Mouse (Mus musculus) kidney, adult 18-20 months (tissue): ENCODE results near the gene 1700018B08Rik.

Source experiments
- DNase-seq: peaks from one replicate; pipeline ENCODE4 v3.0.0; 2021

1700018B08Rik gene

GRCm38 (mm10) chr8:121544276-121544785, at the start of gene 1700018B08Rik:
1700018B08Rik (minus strand) TSS chr8:121544320.
- no peak for DNase-seq

DNA sequence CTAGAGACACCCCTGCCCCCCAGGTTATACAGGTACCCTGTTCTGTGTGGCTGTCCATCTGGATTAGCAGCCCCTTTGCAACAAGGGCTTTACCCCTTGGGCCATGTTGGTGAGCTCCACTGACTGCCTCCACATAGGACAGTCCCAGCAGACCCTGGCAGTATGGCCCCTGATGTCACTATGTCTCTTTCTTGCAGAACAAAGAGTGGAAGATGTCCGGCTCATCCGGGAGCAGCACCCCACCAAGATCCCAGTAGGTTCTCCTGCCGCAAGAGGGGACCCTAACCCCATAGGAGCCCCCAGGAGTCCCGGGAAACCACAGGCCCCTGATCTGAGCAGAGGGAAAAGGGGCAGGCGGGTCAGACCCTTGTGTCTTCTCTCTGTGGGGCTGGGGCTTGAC, 49.2 kb upstream of the 1700018B08Rik start:
- no peak for DNase-seq

DNA sequence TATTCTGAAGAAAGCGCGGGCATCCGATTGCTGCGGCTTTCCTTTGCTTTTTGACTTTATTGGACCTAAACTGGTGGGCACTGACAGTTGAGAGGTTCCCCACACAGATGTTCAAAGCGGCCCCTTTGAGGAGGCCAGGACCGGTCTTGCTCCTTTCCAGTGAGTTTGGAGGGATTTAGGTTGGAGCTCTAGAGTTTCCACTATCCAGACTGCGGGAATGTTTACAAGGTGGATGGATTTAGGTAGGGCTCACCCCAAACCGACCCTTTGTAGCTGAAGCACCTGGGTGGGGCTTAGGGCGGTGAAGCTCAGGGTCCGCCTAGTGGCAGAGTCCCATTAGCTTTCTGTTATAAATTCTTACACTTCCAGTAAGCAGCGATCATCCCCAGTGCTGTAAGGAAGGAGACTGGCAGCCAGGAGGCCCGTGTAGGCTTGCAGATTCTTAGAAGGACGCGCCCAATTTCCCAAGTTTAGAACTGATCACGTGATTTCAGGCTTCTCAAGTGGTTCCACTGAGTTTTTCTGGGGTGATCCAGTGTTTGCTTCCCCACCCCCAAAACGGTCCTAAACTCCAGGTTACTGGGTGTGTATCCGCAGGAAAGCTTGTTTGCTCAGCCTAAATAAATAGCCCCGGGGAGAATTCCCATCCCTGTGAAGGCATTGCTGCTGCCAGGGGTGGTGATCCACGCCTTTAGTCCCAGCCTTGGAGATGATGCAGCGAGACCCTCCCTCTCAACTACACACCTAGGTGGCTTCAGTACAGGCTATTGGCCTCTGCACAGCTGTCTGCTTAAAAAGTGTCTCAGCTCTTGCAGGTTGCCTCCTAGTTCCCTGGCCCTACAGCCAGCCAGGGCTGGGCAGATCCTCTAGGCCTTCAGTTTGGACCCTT, 47.3 kb upstream of the 1700018B08Rik start:
- DNase-seq: peak; percentile 56

DNA sequence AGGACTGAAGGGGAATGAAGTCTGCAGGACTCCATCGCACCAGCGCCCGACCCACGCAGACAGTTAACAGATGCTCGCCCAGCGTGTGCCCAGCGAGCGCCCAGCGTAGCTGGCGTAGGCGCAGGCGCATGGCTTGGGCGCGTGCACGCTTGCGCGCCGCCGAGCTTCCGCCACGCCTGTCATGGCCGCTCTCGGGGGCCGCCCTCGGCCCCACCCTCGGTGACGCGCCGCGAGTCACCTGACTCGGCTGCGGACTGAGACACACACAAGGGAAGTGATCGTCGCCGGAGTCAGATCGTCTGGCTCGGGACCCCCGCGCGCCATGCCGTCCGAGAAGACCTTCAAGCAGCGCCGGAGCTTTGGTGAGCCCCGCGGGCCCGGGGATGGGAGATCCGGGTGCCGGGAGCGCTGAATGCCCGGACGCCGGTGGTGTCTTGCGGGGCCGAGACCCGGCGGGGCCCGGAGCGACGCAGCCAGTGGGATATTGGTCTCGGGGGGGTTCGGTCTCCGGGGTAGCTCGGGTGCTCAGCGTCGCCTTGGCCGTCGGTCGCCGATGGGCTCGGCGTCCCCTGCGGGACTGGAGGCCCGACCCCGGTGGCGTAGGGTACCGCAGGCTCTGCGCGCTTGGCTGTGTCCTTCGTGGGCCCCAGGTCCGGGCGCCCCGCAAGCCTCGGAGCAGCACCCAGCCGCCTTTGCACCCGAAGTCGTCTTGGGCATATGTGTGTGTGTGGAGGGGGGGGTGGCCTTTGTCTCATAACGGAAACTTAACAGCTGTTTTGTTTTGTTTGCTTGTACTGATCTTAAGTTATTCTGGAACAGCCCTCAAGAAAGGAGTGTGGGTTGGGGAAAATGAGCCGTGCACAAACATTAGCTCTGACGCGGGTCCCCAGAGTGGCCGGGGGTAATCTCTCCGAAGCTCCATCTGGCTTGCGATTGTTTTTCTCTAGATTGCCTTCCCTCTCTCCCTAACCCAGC, 46.4 kb upstream of the 1700018B08Rik start, which contains the start of gene Map1lc3b:
TSS of gene Map1lc3b (plus strand) at position 159 of the 975 bp plus-strand sequence.
- peak; percentile 97 for DNase-seq

- no peak for DNase-seq
These were observed 45.1 kb upstream of the 1700018B08Rik start for GRCm38 (mm10) chr8:121589205-121589726.

DNA sequence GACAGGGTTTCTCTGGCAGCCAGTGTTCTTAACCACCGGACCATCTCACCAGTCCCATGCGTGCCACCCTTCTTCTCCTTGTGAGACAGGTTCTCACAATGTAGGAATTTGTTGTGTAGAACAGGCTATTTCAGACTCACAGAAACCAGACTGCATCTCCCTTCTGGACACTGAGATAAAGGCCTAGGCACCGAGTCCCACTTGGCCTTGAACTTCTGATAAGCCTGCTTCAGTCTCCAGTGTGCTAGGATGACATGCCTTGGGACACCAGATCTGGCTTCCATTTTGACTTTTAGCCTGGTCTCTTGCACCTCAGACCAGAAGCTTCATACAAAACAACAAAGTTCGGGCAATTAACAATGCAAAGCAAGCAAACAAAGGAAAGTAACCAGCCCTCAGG, 44.6 kb upstream of the 1700018B08Rik start:
- no peak for DNase-seq

DNA sequence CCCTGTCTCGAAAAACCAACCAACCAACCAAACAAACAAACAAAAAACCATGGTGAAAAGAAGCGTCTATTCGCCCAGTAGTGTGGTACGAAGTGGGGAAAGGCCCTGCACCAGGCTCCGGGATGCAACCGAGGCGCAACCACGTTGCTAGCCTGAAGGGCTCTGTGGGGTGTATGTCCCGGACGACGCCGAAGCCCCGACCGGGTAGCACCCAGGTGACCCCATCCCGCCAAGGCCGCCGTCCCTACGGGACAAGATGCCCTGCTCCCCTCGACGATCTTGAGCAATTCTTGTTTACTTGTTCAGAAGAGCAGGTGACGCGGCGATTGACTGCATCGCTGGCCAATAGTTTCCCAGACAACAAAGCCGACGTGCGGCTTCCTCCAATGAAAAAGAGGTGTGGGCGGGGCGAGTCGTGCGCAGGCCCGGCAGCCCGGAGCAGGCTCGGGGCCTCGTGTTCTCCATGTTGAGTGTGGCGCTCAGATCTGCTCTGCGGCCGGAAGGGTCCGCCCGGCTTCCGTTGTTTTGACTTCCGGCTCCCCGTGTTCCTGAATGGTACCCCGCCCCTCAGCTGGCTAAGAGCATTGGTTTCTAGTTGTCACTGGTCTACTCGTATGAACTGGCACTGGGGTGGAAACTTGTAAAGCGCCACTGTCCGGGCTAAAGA, 41.2 kb upstream of the 1700018B08Rik start:
- peak; percentile 100 for DNase-seq

GRCm38 (mm10) chr8:121584730-121585129, 40.6 kb upstream of the 1700018B08Rik start:
- no peak for DNase-seq

- no peak for DNase-seq
These were observed 39.5 kb upstream of the 1700018B08Rik start for GRCm38 (mm10) chr8:121583653-121584052.

- no peak for DNase-seq
These were observed 36.3 kb upstream of the 1700018B08Rik start for GRCm38 (mm10) chr8:121580465-121580864.

DNA sequence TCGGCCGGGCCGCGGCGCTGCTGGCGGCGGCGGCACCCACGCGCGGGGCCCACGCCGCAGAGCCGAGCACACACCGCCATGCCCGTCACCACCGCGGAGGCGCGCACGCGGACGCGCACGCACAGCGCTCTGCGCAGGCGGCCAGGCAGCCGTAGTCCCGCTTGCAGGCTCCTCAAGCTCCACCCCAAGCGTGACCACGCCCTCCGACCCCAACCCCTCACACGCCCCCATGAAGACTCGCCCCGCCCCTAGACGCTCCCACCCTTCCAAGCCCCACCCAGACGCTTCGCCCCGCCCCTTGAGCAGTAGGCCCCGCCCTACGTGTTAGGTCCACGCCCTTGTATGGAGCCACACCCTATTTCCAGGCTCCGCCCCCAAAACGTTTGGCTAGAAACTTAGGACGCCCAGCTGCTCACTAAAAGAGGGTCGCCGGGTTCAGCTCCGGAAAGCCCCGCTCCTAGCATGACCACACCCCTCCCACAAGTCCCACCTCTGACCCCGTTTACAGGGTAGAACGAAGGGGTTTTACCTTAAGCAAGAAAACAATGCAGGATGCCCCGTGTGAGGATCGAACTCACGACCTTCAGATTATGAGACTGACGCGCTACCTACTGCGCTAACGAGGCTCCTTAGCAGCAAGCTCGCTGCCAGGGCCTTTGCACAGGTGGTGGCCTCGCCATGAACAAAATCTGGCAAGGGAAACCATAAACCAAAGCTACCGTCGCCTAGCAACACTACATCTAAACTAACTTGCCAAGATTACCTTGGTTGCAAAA, 34.7 kb upstream of the 1700018B08Rik start, which contains the start of gene Fbxo31:
TSS of gene Fbxo31 (minus strand) at position 131 of the 776 bp plus-strand sequence.
- peak; percentile 95 for DNase-seq

- no peak for DNase-seq
These were observed 33.9 kb upstream of the 1700018B08Rik start for GRCm38 (mm10) chr8:121577751-121578675.

GRCm38 (mm10) chr8:121575661-121576060, 31.5 kb upstream of the 1700018B08Rik start:
- no peak for DNase-seq

DNA sequence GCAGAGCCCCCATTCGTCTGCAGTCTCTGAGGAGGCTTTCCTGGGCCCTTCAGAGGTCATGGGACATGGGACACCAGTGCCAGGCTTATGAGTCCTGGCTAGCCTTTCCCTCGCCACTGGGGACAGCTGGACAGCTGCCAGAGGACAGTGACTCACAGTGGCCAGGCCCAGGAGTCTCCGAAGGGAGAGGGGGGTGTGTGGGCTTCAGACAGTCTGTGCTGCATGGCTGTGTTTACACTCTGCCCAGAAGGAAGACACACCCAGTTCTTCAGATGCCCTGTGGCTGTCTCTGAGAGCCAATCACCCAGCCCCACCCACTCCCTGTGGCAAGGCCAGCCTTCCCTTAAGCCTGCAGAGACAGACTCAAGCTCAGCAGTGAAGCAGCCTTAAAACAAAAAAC, 29.2 kb upstream of the 1700018B08Rik start:
- DNase-seq: peak; percentile 33

DNA sequence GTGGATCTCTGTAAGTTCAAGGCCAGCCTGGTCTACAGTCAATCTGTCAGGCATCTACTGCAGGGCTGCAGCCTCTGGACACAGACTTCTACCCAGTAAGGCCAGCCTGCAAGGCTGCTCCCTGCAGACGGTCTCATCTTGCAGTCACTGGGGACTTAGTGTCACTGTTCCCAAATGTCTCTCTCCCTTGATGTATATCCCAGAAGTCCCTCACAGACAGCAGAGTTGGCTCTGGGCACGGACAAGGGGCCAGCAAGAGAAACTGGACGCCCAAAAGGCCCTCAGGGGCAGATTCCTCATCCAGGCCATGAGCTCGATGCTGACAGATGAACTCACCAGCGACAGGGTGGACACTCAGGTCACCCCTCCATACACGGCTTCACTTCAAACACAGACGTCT, 28.0 kb upstream of the 1700018B08Rik start:
- DNase-seq: no peak

DNA sequence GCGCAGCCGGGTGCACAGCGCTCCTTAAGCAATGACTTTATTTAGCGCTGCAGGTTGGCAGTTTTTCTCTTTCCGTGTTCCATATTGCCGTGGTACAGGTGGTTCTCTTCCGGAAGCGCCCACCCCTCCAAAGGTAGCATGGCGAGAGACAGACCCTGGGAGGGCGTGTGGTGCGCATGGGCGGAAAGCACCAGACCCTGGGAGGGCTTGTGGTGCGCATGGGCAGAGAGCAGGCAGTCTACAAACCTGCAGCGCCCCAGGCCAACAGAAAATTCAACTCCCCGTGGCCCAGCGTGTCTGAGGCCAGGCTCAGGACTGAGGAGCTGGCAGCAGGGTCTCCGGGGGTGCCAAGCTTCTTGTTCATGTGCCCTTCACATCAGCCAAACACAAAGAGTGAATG, 26.7 kb upstream of the 1700018B08Rik start:
- no peak for DNase-seq

GRCm38 (mm10) chr8:121570335-121570734, 26.2 kb upstream of the 1700018B08Rik start:
- no peak for DNase-seq

DNA sequence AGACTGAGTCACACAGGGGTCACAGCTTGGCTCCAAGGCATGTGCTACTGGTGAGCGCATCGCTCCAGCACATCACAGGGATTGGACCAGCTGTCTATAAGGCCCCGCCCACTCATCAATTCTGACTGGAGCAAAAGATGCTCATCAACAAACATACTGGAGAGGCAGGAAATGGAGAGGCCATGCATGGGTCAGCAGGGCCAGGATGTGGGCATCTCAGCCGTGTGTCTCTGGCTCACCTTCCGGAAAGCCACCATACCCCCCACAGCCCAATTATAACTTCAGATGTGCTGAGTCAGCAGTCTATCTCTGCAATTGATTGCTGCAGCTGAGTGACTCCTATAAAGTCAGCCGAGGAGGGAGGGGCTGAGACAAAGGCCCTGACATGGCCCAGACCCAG, 24.2 kb upstream of the 1700018B08Rik start:
- DNase-seq: no peak

GRCm38 (mm10) chr8:121563701-121564100, 19.6 kb upstream of the 1700018B08Rik start:
- no peak for DNase-seq

GRCm38 (mm10) chr8:121562941-121563351, 18.8 kb upstream of the 1700018B08Rik start:
- peak; percentile 32 for DNase-seq
